Mouse (Mus musculus) embryonic fibroblast, embryonic 13.5 days (primary cell): ENCODE data around the gene Brinp1.

Source experiments
- CTCF ChIP-seq: IDR thresholded peaks from 2 replicates; pipeline ENCODE4 v1.5.1; 2011; ENCODE audit warnings: mild to moderate bottlenecking, control low read depth, low read length, moderate library complexity, borderline replicate concordance; ENCODE audit not compliant: insufficient read depth
- POLR2A ChIP-seq: IDR thresholded peaks from 2 replicates; pipeline ENCODE4 v1.6.1; 2011; ENCODE audit warnings: low read depth, mild to moderate bottlenecking, control low read depth, low read length, moderate library complexity

DNA sequence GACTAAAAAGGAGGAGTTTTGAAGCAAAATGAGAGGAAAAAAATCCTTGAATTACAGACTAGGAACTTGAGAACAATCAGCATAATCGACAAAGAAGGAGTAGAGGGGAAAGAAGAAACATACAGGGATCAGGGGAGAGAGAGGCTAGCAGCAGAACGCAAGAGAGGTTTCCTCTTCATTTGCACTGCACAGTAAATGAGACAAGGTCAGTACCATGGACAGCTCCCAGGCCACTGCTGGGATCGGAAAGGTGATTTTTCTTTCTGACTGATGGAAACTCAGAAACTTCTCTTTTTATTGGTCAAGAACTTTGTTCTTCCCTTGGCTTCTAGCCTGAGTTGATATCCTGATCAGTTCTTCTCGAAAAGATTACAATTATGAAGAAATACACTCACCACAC is 1.4 kb upstream of the Brinp1 start:
- TF ChIP-seq CTCF, result no peak
- no peak for TF ChIP-seq POLR2A
